Comparison of ENCODE assay signal across 9 mouse cellular contexts in genomic region chr5:139536211-139536910, GRCm38 (mm10). TPM values are rescaled to one million over a fixed set of nuclear protein-coding genes. Genes with fewer than 3 reads are reported as not detected.
DNase-seq lines count a peak whose midpoint lies in the region; TF ChIP-seq lines count a peak whose summit lies in the region.
"Had no signal": no experiment of that assay in that cellular context is flagged by ENCODE, and none has a peak within 500 bp of the region (broad histone marks: within the 10 kb centered on the region; RNA-seq: fewer than 3 reads in every experiment).

No protein-coding gene starts in this region.

- DNase-seq in ovary, postnatal 10 days (ENCODE audit: low spot score) = peak; percentile 64
- no peak for DNase-seq in ovary, adult 18-20 months (ENCODE audit: low spot score)
- DNase-seq in cerebellum, adult 9-11 months = peak; percentile 82
- DNase-seq in gastrocnemius, postnatal 10 days = peak; percentile 91
- DNase-seq in kidney, postnatal 10 days = peak; percentile 92
- peak; percentile 74 for DNase-seq in lung, adult 2 months
- DNase-seq in urinary bladder, adult 2 months (ENCODE audit: low spot score) = peak; percentile 69

- no peak overlapping the region for H3K4me3 ChIP-seq in lung, adult 2 months (replicated peaks; ENCODE audit: extremely low read depth, low read depth, low read length)
- no peak overlapping the region for H3K4me3 ChIP-seq in olfactory bulb, adult 2 months (ENCODE audit: insufficient read depth, low read depth, low read length)

- WGBS in lung, adult 2 months = 5% methylated on average over 26 of the region's 26 CpGs
- 3% methylated on average over 26 of the region's 26 CpGs for WGBS in olfactory bulb, adult 2 months

- TF ChIP-seq POLR2A in lung, adult 2 months (IDR thresholded peaks at IDR 0.05; ENCODE audit: borderline replicate concordance, extremely low read depth, low read depth, low read length) = no peak
- no peak for TF ChIP-seq POLR2A in olfactory bulb, adult 2 months (IDR thresholded peaks at IDR 0.05; ENCODE audit: insufficient read depth, low read depth, low read length)

- TF ChIP-seq CTCF in lung, adult 2 months (IDR thresholded peaks at IDR 0.05; ENCODE audit: insufficient read depth, low read length) = peak; percentile 53
- TF ChIP-seq CTCF in olfactory bulb, adult 2 months (IDR thresholded peaks at IDR 0.05; ENCODE audit: insufficient read depth, low read depth, low read length) = peak; percentile 81

- H3K27ac ChIP-seq in olfactory bulb, adult 2 months (ENCODE audit: insufficient read depth, low read depth, low read length) = no peak overlapping the region
- H3K27ac ChIP-seq: embryonic facial prominence, embryonic 13.5 days had no signal

- peaks cover 6% of the 10 kb centered on the region; the same call in 1 of the 2 replicates for H3K4me1 ChIP-seq in lung, adult 2 months (ENCODE audit: control insufficient read depth, insufficient read depth, low read length)
- H3K4me1 ChIP-seq in olfactory bulb, adult 2 months (ENCODE audit: control insufficient read depth, insufficient read depth, low read length) = no peaks in the 10 kb centered on the region

RNA-seq across cellular contexts. Expression of gene Uncx, which starts 6.9 kb away (rescaled TPM):
- not detected for total RNA-seq in gastrocnemius, postnatal 10 days (2021)
- not detected in 2 replicates for polyA plus RNA-seq in lung, adult 2 months (2012; rRNA removed)
- not detected in 2 replicates for polyA plus RNA-seq in olfactory bulb, adult 2 months (2012; ENCODE audit: insufficient read depth, insufficient read length, low replicate concordance, missing spikeins)
- not detected in 2 replicates for polyA plus RNA-seq in urinary bladder, adult 2 months (2012; rRNA removed)

RNA-seq across cellular contexts. Expression of gene Zfand2a, which starts 52.0 kb away (rescaled TPM):
- 10 to 100 TPM; 10.0 to 11.7 TPM for total RNA-seq in gastrocnemius, postnatal 10 days (2021)
- polyA plus RNA-seq in lung, adult 2 months (2012; rRNA removed) = 15.1 and 19.6 TPM in 2 replicates
- not detected in 2 replicates for polyA plus RNA-seq in olfactory bulb, adult 2 months (2012; ENCODE audit: insufficient read depth, insufficient read length, low replicate concordance, missing spikeins)
- polyA plus RNA-seq in urinary bladder, adult 2 months (2012; rRNA removed) = 19.1 and 22.4 TPM in 2 replicates
